Mouse (Mus musculus) subcutaneous adipose tissue, adult 2 months (tissue): Measurements from ENCODE around the gene Sppl2b. TPM values are rescaled to one million over a fixed set of nuclear protein-coding genes. Genes with fewer than 3 reads are reported as not detected.

Experiments used
- polyA plus RNA-seq: library from polyadenylated mRNA; depleted of rRNA; stranded (reverse); fragments of >200 nt; gene quantifications from 2 replicates; pipeline ENCODE4 v1.2.3, GENCODE M21; 2012; ENCODE audit warnings: low replicate concordance; rRNA removed

Sppl2b gene
- 62.5 and 116 TPM in 2 replicates for polyA plus RNA-seq

GRCm38 (mm10) chr10:80854913-80855748 lies at the start of gene Sppl2b, which contains the start of gene Lsm7:
Gene Sppl2b (plus strand): TSS chr10:80855275.
Gene Lsm7 (minus strand): TSS chr10:80855209.

GRCm38 (mm10) chr10:80813366-80813765 lies 41.7 kb upstream of the Sppl2b start, which contains the start of gene Jsrp1:
Gene Jsrp1 (minus strand): TSS chr10:80813498.

GRCm38 (mm10) chr10:80826151-80827062 lies 28.7 kb upstream of the Sppl2b start, which contains the start of gene Oaz1:
Gene Oaz1 (plus strand): TSS chr10:80826656.

GRCm38 (mm10) chr10:80843931-80844547 lies 11.0 kb upstream of the Sppl2b start, which contains the start of gene Lingo3:
Gene Lingo3 (minus strand): TSS chr10:80844039.

GRCm38 (mm10) chr10:80871581-80871980 lies 16.5 kb downstream of the Sppl2b start, which contains the start of gene Tmprss9:
Gene Tmprss9 (plus strand): TSS chr10:80871848.

GRCm38 (mm10) chr10:80900318-80901247 lies 45.5 kb downstream of the Sppl2b start, which contains the start of gene Timm13:
Gene Timm13 (minus strand): TSS chr10:80900969.

GRCm38 (mm10) chr10:80917779-80918434 lies 62.8 kb downstream of the Sppl2b start, which contains the start of gene Lmnb2:
Gene Lmnb2 (minus strand): TSS chr10:80918245.

Other genes starting within 250 kb of the Sppl2b start
- gene Gm49322, start 249.3 kb upstream of the Sppl2b start, polyA plus RNA-seq: 1.6 and 3.7 TPM in 2 replicates
- 183 and 235 TPM in 2 replicates for gene Csnk1g2, start 232.4 kb upstream of the Sppl2b start, polyA plus RNA-seq
- 80.1 and 107 TPM in 2 replicates for gene Btbd2, start 198.2 kb upstream of the Sppl2b start, polyA plus RNA-seq
- gene Mknk2, start 177.2 kb upstream of the Sppl2b start, polyA plus RNA-seq: 507 and 1,079 TPM in 2 replicates
- 43.3 and 51.8 TPM in 2 replicates for gene Mob3a, start 153.3 kb upstream of the Sppl2b start, polyA plus RNA-seq
- gene Izumo4, start 153.1 kb upstream of the Sppl2b start, polyA plus RNA-seq: 61.1 and 73.0 TPM in 2 replicates
- 155 and 208 TPM in 2 replicates for gene Ap3d1, start 113.0 kb upstream of the Sppl2b start, polyA plus RNA-seq
- 17.0 and 39.8 TPM in 2 replicates for gene Dot1l, start 100.1 kb upstream of the Sppl2b start, polyA plus RNA-seq
- gene Sf3a2, start 57.1 kb upstream of the Sppl2b start, polyA plus RNA-seq: 24.0 and 43.6 TPM in 2 replicates
- gene Plekhj1, start 56.6 kb upstream of the Sppl2b start, polyA plus RNA-seq: 44.8 and 76.1 TPM in 2 replicates
- gene Amh, start 50.0 kb upstream of the Sppl2b start, polyA plus RNA-seq: 0.44 and 0.53 TPM in 2 replicates
- gene Jsrp1, start 41.8 kb upstream of the Sppl2b start, polyA plus RNA-seq: 0.21 and 0.96 TPM in 2 replicates
- gene Oaz1, start 28.6 kb upstream of the Sppl2b start, polyA plus RNA-seq: 919 and 1,058 TPM in 2 replicates
- 0.03 TPM in 1 of 2 replicates, not detected in the other for gene Lingo3, start 11.2 kb upstream of the Sppl2b start, polyA plus RNA-seq
- gene Lsm7, start 66 bp upstream of the Sppl2b start, polyA plus RNA-seq: 86.7 and 136 TPM in 2 replicates
- 0.07 and 0.36 TPM in 2 replicates for gene Tmprss9, start 16.6 kb downstream of the Sppl2b start, polyA plus RNA-seq
- 179 and 198 TPM in 2 replicates for gene Timm13, start 45.7 kb downstream of the Sppl2b start, polyA plus RNA-seq
- gene Lmnb2, start 63.0 kb downstream of the Sppl2b start, polyA plus RNA-seq: 7.3 and 23.8 TPM in 2 replicates
- gene Gadd45b, start 74.8 kb downstream of the Sppl2b start, polyA plus RNA-seq: 18.0 and 22.1 TPM in 2 replicates
- gene Gng7, start 159.7 kb downstream of the Sppl2b start, polyA plus RNA-seq: 8.4 and 8.5 TPM in 2 replicates
- gene Diras1, start 170.4 kb downstream of the Sppl2b start, polyA plus RNA-seq: 0.08 and 0.13 TPM in 2 replicates
- 47.1 and 47.6 TPM in 2 replicates for gene Slc39a3, start 182.2 kb downstream of the Sppl2b start, polyA plus RNA-seq
- 276 and 324 TPM in 2 replicates for gene Sgta, start 204.9 kb downstream of the Sppl2b start, polyA plus RNA-seq
- gene Thop1, start 214.8 kb downstream of the Sppl2b start, polyA plus RNA-seq: 29.8 and 72.2 TPM in 2 replicates
- 0.75 and 2.3 TPM in 2 replicates for gene Creb3l3, start 243.6 kb downstream of the Sppl2b start, polyA plus RNA-seq